Mouse (Mus musculus) CH12.LX (cell line): ENCODE measurements around the gene Pde4dip.

Experiments
- CTCF ChIP-seq, 2 experiments: IDR thresholded peaks in 1 of 2; conservative IDR thresholded peaks in 1 of 2; 2 replicates each; pipeline ENCODE4 v1.5.1; 2011 to 2012; ENCODE audit warnings: low read depth in 2 of 2, low read length in 2 of 2, improper control_type of control experiment in 1 of 2, inconsistent platforms in 1 of 2, mild to moderate bottlenecking in 1 of 2, moderate library complexity in 1 of 2
- MAX ChIP-seq: IDR thresholded peaks from 2 replicates; pipeline ENCODE4 v1.6.1; 2011; ENCODE audit warnings: low read length, improper control_type of control experiment
- MAZ ChIP-seq: IDR thresholded peaks from 2 replicates; pipeline ENCODE4 v1.6.1; 2012; ENCODE audit warnings: low read depth, mild to moderate bottlenecking, inconsistent platforms, low read length, improper control_type of control experiment, moderate library complexity
- MEF2A ChIP-seq: IDR thresholded peaks from 2 replicates; pipeline ENCODE4 v1.6.1; 2014; ENCODE audit warnings: low read depth, mild to moderate bottlenecking, inconsistent platforms, low read length, improper control_type of control experiment, borderline replicate concordance
- ZC3H11A ChIP-seq: IDR thresholded peaks from 2 replicates; pipeline ENCODE4 v1.6.1; 2012; ENCODE audit warnings: low read depth, mild to moderate bottlenecking, inconsistent platforms, low read length, improper control_type of control experiment

DNA sequence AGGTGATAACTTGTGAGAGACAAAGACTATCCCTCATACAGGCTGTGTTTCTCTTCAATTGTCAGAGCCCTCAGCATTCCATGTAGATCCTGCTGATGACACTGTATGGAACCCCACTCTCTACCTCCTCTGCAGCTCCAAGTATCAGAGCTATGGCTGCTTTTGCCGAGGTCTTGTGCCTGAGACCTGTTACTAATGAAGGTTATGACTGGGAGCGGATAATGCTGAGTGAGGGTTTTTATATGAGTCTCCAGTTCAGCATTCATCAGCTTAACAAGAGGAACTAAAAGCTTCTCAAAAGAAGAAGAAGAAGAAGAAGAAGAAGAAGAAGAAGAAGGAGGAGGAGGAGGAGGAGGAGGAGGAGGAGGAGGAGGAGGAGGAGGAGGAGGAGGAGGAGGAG is 112.8 kb downstream of the Pde4dip start:
- TF ChIP-seq MAZ, result no peak
- TF ChIP-seq CTCF (conservative IDR thresholded peaks at IDR 0.05 in 1 of 2, IDR thresholded peaks at IDR 0.05 in 1 of 2; ENCODE audit: low read depth in 2 of 2, low read length in 2 of 2), result no peak
- TF ChIP-seq MEF2A, result no peak
- TF ChIP-seq MAX, result no peak
- no peak for TF ChIP-seq ZC3H11A
